Mouse (Mus musculus) stomach, embryonic 16.5 days (tissue): ENCODE data around the gene Dab2ip. TPM values are rescaled to one million over a fixed set of nuclear protein-coding genes. Genes with fewer than 3 reads are reported as not detected.
A peak's percentile ranks its signal among the peaks of the same experiment; 100 is the strongest.

Experiments
- ATAC-seq: fragments of 200-750 bp; cut with Nextera tagmentation; 2 replicates; pipeline ENCODE4 v1.8.0; 2017; ENCODE audit warnings: moderate number of reproducible peaks, moderate TSS enrichment; ENCODE audit not compliant: insufficient read depth, low FRiP score
- H3K27ac ChIP-seq: fragments of 300-500 bp; sonication (generic); 2 replicates; pipeline ENCODE4 v1.5.1; 2014; ENCODE audit warnings: low read length
- H3K27me3 ChIP-seq: fragments of 300-500 bp; sonication (generic); 2 replicates; pipeline ENCODE4 v1.6.1; 2014; ENCODE audit warnings: low read length, control low read depth, mixed read lengths; ENCODE audit not compliant: control insufficient read depth, insufficient read depth
- H3K36me3 ChIP-seq: fragments of 300-500 bp; sonication (generic); 2 replicates; pipeline ENCODE4 v1.6.1; 2014; ENCODE audit warnings: low read length; ENCODE audit not compliant: control insufficient read depth, insufficient read depth
- H3K4me1 ChIP-seq: fragments of 300-500 bp; sonication (generic); 2 replicates; pipeline ENCODE4 v1.6.1; 2014; ENCODE audit warnings: low read length, control low read depth, mixed read lengths; ENCODE audit not compliant: control insufficient read depth, insufficient read depth
- H3K4me2 ChIP-seq: fragments of 300-500 bp; sonication (generic); 2 replicates; pipeline ENCODE4 v1.6.1; 2014; ENCODE audit warnings: low read depth, low read length, mixed read lengths
- H3K4me3 ChIP-seq: fragments of 300-500 bp; sonication (generic); replicated peaks from 2 replicates; pipeline ENCODE4 v1.5.1; 2014; ENCODE audit warnings: mild to moderate bottlenecking, low read length
- H3K9ac ChIP-seq: fragments of 300-500 bp; sonication (generic); 2 replicates; pipeline ENCODE4 v1.6.1; 2014; ENCODE audit warnings: low read length
- H3K9me3 ChIP-seq: fragments of 300-500 bp; sonication (generic); replicated peaks from 2 replicates; pipeline ENCODE4 v1.6.1; 2016; ENCODE audit warnings: low read length, control low read depth; ENCODE audit not compliant: control insufficient read depth
- WGBS: fragments of 180-500 bp; shearing (Covaris S2); extraction: QIAGEN DNeasy Blood & Tissue Kit; methylation state at CpG from one replicate; pipeline ENCODE4 v1.1.7; 2014; 5-methylcytosine and 5-hydroxymethylcytosine counted together
- polyA plus RNA-seq: library from polyadenylated mRNA; unstranded; fragments of >200 nt; fragmentation: Nextera tagmentation; extraction: Ambion mirVana; gene quantifications from 2 replicates; pipeline ENCODE4 v1.2.1, GENCODE M21; 2015

The Dab2ip gene
- polyA plus RNA-seq, 1 experiment from 2014 or later: 31.2 TPM

- 33% methylated on average over 9 of the region's 9 CpGs for WGBS
- no peak overlapping the region for H3K27ac ChIP-seq
- H3K36me3 ChIP-seq: no peaks in the 10 kb centered on the region
- H3K4me3 ChIP-seq: no peak overlapping the region
- H3K9me3 ChIP-seq: no peaks in the 10 kb centered on the region
- H3K4me1 ChIP-seq: peaks cover 39% of the 10 kb centered on the region
- 0 out of 2 replicates have a peak, but pooled peaks have one; percentile 34 for ATAC-seq
- H3K4me2 ChIP-seq: no peak overlapping the region
- H3K9ac ChIP-seq: no peak overlapping the region
- no peaks in the 10 kb centered on the region for H3K27me3 ChIP-seq
Measured at GRCm38 (mm10) chr2:35588368-35588767, 30.3 kb downstream of the Dab2ip start.

- H3K4me3 ChIP-seq: no peak overlapping the region
- no peaks in the 10 kb centered on the region for H3K27me3 ChIP-seq
- ATAC-seq: no peak
- peaks cover 32% of the 10 kb centered on the region for H3K4me1 ChIP-seq
- no peaks in the 10 kb centered on the region for H3K36me3 ChIP-seq
- no peak overlapping the region for H3K4me2 ChIP-seq
- no peaks in the 10 kb centered on the region for H3K9me3 ChIP-seq
- WGBS: 69% methylated on average over 10 of the region's 10 CpGs
- H3K9ac ChIP-seq: no peak overlapping the region
- H3K27ac ChIP-seq: no peak overlapping the region
Measured at GRCm38 (mm10) chr2:35589385-35589784, 31.3 kb downstream of the Dab2ip start.

GRCm38 (mm10) chr2:35589800-35590199 is 31.7 kb downstream of the Dab2ip start:
- Histone ChIP-seq H3K4me3 (no peak overlapping the region), H3K4me2 (no peak overlapping the region), H3K36me3 (no peaks in the 10 kb centered on the region), H3K4me1 (peaks cover 34% of the 10 kb centered on the region), H3K9ac (no peak overlapping the region), H3K27ac (no peak overlapping the region), H3K27me3 (no peaks in the 10 kb centered on the region), H3K9me3 (no peaks in the 10 kb centered on the region)
- 52% methylated on average over 4 of the region's 4 CpGs for WGBS
- ATAC-seq: peak; percentile 54; the same call in 1 of the 2 replicates

GRCm38 (mm10) chr2:35591961-35592724 is 34.1 kb downstream of the Dab2ip start:
- no peak overlapping the region for H3K4me2 ChIP-seq
- H3K9me3 ChIP-seq: no peaks in the 10 kb centered on the region
- H3K27ac ChIP-seq: no peak overlapping the region
- peaks cover 51% of the 10 kb centered on the region for H3K4me1 ChIP-seq
- no peak overlapping the region for H3K4me3 ChIP-seq
- H3K9ac ChIP-seq: no peak overlapping the region
- no peaks in the 10 kb centered on the region for H3K27me3 ChIP-seq
- ATAC-seq: no peak
- no peaks in the 10 kb centered on the region for H3K36me3 ChIP-seq
- 70% methylated on average over 14 of the region's 14 CpGs for WGBS

- Histone ChIP-seq H3K9ac (no peak overlapping the region), H3K4me1 (peaks cover 50% of the 10 kb centered on the region), H3K4me2 (no peak overlapping the region), H3K4me3 (no peak overlapping the region), H3K27me3 (no peaks in the 10 kb centered on the region), H3K27ac (no peak overlapping the region), H3K36me3 (no peaks in the 10 kb centered on the region), H3K9me3 (no peaks in the 10 kb centered on the region)
- 80% methylated on average over 9 of the region's 9 CpGs for WGBS
- ATAC-seq: no peak
Measured at GRCm38 (mm10) chr2:35592725-35593392, 34.8 kb downstream of the Dab2ip start.

GRCm38 (mm10) chr2:35593889-35594288 is 35.8 kb downstream of the Dab2ip start:
- no peak overlapping the region for H3K27ac ChIP-seq
- H3K9me3 ChIP-seq: no peaks in the 10 kb centered on the region
- no peaks in the 10 kb centered on the region for H3K27me3 ChIP-seq
- no peak for ATAC-seq
- 81% methylated on average over 7 of the region's 7 CpGs for WGBS
- H3K4me1 ChIP-seq: peaks cover 52% of the 10 kb centered on the region
- no peak overlapping the region for H3K4me3 ChIP-seq
- no peaks in the 10 kb centered on the region for H3K36me3 ChIP-seq
- no peak overlapping the region for H3K9ac ChIP-seq
- H3K4me2 ChIP-seq: no peak overlapping the region

GRCm38 (mm10) chr2:35595102-35595501 is 37.0 kb downstream of the Dab2ip start:
- no peaks in the 10 kb centered on the region for H3K27me3 ChIP-seq
- no peak overlapping the region for H3K9ac ChIP-seq
- no peaks in the 10 kb centered on the region for H3K36me3 ChIP-seq
- 57% methylated on average over 1 of the region's 1 CpGs for WGBS
- H3K4me3 ChIP-seq: no peak overlapping the region
- no peak overlapping the region for H3K4me2 ChIP-seq
- H3K27ac ChIP-seq: peak overlapping the region; percentile 15; the same call in 1 of the 2 replicates
- H3K4me1 ChIP-seq: peaks cover 45% of the 10 kb centered on the region
- ATAC-seq: peak; percentile 12; the same call in 1 of the 2 replicates
- no peaks in the 10 kb centered on the region for H3K9me3 ChIP-seq

GRCm38 (mm10) chr2:35595718-35596117 is 37.7 kb downstream of the Dab2ip start:
- 58% methylated on average over 5 of the region's 5 CpGs for WGBS
- Histone ChIP-seq H3K4me2 (no peak overlapping the region), H3K9ac (no peak overlapping the region)

GRCm38 (mm10) chr2:35596796-35597195 is 38.7 kb downstream of the Dab2ip start:
- no peaks in the 10 kb centered on the region for H3K9me3 ChIP-seq
- H3K27me3 ChIP-seq: no peaks in the 10 kb centered on the region
- no peak for ATAC-seq
- no peak overlapping the region for H3K9ac ChIP-seq
- no peak overlapping the region for H3K4me3 ChIP-seq
- H3K27ac ChIP-seq: no peak overlapping the region
- no peaks in the 10 kb centered on the region for H3K36me3 ChIP-seq
- H3K4me2 ChIP-seq: no peak overlapping the region
- 55% methylated on average over 4 of the region's 4 CpGs for WGBS
- H3K4me1 ChIP-seq: peaks cover 40% of the 10 kb centered on the region

More at GRCm38 (mm10) chr2:35595718-35596117, 37.7 kb downstream of the Dab2ip start:
- H3K4me1 ChIP-seq: peaks cover 45% of the 10 kb centered on the region
- H3K9me3 ChIP-seq: no peaks in the 10 kb centered on the region
- H3K27me3 ChIP-seq: no peaks in the 10 kb centered on the region
- 0 out of 2 replicates have a peak overlapping the region, but pooled peaks have one; percentile 15 for H3K27ac ChIP-seq
- H3K4me3 ChIP-seq: no peak overlapping the region
- H3K36me3 ChIP-seq: no peaks in the 10 kb centered on the region
- ATAC-seq: no peak
